Mouse (Mus musculus) layer of hippocampus, adult 18-20 months (tissue): ENCODE results near the gene App. TPM values are rescaled to one million over a fixed set of nuclear protein-coding genes. Genes with fewer than 3 reads are reported as not detected.

Source experiments
- DNase-seq, 2 experiments: peaks; one replicate each; pipeline ENCODE4 v3.0.0; 2022; ENCODE audit warnings: low spot score in 2 of 2
- total RNA-seq, 2 experiments: library from RNA; stranded (reverse); gene quantifications; 2 replicates each; pipeline ENCODE4 v1.2.3; 2021

Gene App
- total RNA-seq, 2 experiments from 2014 or later = 1,310 to 1,337 TPM

DNA sequence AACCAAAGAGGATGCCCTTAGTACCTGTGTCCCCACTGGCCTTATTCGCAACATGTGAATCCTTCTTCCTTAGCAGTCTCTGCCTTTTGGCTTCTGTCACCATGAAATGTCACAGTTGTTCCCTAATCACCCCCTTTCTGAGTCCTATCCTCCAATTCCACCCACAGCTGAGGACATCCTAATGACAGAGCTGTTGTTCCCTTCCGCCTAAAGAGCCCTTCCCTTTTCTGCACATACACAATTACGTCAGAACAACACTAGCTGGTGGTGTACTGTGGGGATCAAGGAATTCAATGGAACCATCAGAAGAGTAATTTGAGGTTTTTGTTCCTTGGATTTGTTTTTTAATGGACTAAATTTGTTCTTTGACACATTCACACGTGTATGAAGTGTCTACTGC is 48.9 kb downstream of the App start:
- no peak for DNase-seq

DNA sequence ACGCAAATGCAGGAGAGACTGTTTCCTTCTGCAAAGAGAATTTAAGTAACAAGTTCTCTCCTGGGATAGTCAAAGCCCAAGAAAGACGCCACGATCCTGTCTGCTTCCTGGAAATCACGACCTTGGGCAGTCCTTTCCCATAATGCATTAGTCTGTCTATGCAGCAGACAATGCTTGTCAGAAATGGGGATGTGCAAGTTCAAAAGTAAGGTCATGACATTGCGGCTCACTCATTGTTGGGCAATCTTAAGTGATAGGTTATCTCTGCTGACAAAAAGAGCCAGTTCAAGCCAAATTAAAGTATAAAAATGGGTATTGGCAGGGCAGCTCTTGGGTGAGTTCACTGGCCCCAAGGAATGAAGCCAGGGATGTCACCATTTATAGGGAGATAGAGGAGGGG is 51.6 kb downstream of the App start:
- DNase-seq = no peak

DNA sequence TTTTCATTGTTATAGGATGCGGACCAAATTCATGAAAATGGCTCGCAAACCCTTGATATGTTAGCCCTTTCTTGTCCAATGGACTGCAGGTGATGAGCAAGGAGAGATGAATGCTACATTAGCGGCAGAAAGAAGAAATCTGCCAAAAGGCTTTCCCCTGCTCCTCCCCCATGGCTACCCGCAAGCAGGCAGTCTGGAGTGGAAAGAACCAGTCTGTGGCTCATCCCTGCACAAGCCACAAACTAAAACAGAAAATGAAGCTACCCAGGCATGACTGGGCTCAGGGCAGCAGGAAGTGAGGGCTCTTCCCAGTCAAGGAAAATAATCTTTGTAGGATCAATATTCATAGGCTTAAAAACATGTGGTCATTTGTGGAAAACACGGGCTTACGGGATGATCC is 54.6 kb downstream of the App start:
- no peak for DNase-seq

DNA sequence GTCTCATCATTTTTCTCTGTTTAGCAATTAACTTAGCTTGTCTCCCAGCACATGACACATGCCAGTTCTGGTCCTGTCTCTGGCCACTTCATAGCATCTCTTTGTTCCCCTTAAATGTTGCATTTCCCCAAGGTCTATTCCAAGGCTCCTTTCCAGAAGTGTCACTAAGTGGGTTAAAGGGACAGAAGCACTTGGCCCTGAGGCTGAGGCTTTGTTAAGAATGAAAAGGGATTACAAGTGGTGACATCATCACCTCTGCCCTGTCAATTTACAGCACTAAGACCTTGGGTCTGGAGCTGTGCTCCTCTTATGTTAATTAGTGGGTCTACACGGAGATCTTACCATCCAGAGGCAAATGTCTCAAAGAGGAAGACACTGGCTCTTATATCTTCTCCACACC is 56.0 kb downstream of the App start:
- DNase-seq = no peak

DNA sequence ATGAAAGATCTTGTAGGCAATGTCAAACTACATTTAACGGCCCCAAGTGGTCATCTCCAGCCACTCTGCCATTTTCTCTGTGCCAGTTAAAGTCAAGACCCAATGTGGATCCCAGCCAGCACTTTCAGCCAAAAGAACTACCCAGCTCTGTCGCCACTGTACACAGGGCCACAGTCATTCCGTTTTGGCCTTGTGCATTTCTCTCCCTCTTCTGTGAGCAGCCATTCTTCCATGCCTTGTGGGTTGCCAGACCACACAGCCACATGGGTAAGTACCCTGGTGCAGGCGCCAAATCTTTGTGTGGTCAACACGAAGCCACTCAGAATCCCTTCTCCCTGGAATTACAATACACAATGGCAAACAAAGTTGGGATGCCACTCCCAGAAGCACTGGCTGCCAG is 57.7 kb downstream of the App start:
- peak in 1 of 2 experiments; percentile 52 for DNase-seq

DNA sequence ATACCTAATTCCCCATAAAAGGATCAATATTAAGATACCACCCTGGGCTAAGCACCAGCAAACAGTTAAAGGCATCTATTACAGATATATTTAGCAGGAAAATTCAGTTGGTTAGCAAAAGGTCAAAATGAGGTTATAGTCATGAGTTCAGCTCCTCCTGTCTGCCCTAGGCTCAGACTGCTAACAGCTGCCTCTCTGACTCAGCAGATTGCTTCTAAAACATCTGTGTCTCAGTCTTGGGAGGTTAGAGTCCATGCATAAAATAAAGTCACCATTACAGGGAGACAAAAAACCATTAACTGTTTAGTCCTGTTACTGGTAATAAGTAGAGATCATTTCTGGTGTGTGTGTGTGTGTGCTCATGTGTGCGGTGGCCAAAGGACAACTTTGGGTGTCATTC is 58.8 kb downstream of the App start:
- DNase-seq = no peak

DNA sequence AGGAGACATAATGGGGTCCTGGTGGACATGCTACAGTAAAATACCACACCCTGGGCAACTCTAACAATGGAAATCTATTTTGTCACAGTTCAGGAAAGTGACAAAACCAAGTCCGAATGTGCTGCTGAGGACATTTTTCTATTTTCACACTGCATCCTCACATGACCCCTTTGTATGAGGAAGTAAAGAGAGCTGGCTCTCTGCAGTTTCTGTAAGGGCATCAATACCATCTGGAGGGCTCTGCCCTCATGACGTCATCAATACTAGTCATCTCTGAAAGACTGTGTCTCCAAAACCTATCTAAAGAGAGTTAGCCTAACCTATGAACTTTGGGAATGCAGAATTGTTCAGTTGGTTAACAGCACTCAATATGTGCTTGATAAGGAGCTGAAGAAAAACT is 59.6 kb downstream of the App start:
- DNase-seq = no peak

DNA sequence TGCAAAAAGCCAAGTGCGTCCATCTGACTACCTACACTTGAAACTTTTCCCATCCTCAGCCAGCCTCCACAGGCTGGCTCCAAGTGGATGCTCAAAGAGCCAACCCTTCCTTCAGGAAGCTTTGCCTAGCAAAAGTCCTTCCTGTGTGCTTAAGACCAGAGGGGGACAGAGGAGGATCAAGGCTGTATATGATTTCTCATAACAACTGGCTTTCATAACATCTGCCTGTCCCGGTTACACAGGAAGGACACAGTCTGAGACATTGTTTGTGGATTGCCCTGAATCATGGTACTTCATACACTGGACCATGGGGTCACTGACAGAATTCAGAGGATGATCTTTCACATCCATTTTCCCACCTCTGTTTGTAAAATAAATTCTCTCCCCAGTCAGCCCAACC is 61.3 kb downstream of the App start:
- DNase-seq = no peak

DNA sequence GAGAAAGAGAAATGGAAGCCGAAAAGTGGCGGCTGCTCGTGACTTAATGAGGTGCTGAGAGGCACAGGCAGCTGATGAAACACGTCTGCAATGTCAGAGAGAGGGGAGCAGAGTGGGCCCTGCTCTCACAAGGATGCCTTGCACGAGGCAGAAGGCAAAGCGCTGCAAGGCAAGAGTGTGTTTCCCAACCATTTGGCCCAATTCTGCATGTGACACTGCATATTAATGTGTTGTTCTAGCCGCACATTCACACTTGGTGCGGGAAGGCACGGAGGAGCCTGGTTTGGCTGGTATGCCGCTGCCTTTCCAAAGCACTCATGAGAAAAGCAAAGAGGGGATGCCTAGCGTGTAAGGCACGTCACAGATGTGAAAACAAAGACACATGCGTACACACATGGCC is 63.1 kb downstream of the App start:
- DNase-seq = peak in 1 of 2 experiments; percentile 62

DNA sequence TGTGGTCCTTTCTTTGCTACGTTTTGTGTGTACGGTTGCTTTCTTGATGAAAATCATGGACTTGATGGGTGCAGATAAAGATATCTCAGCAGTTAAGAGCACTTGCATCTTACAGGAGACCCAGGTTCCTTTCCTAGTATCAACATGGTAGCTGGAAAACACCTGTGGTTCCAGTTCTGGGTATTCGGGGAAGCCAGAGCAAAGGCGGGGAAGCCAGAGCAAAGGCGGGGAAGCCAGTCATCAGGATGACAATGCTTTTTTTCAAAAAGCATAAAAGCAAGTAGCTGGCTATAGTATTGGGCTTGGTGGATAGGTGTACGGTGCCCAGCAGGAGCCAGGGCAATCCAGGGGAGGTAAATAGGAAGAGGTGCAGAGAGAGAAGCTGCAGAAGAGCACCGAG is 65.1 kb downstream of the App start:
- DNase-seq = no peak

DNA sequence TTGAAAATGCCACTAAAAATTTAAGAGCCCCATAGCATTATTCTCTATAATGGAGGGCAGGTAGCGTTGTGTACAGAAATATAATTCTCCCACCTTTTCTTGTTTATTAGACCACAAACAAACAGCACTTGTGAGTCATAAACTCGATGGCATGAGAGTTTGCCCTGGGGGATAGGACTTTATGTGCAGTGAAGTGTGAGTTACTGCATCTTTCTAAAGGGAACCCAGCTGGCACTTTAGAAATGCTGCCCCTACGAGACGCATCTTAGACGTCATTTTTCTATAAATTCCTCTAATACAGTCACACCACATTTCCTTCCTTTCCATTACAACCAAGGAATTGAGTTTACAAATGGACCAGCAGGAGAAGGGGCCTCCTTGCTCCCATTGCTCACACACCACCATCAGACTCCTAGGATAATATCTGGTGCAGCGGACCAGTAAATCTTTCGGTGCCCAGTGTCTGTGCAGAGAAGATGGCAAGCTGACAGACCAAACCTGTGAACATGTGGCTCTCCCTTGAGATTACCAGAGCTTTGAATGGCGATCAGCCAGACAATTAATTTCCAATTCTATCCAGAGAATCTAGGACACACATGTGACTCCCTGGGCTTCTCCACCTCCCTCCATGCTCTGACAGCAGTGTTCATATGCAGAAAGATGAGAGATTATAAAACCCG is 66.8 kb downstream of the App start:
- DNase-seq = no peak

DNA sequence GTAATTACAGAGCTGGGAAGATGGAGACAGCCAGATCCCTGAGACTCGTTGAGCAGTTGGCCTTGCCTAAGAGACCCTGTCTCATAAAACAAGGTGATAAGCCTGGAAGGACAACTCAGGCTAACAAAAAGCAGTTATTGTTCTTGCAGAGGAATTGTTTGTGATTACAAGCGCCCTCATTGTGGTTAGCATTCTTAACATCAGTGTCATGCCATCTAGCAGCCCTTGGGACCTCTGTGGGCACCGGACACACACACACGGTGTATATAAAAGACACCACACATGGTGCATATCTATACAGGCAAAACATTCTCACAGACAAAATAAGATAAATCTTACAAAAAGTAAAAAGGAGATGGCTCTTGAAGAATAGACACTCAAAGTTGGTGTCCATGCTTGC is 68.0 kb downstream of the App start:
- no peak for DNase-seq

DNA sequence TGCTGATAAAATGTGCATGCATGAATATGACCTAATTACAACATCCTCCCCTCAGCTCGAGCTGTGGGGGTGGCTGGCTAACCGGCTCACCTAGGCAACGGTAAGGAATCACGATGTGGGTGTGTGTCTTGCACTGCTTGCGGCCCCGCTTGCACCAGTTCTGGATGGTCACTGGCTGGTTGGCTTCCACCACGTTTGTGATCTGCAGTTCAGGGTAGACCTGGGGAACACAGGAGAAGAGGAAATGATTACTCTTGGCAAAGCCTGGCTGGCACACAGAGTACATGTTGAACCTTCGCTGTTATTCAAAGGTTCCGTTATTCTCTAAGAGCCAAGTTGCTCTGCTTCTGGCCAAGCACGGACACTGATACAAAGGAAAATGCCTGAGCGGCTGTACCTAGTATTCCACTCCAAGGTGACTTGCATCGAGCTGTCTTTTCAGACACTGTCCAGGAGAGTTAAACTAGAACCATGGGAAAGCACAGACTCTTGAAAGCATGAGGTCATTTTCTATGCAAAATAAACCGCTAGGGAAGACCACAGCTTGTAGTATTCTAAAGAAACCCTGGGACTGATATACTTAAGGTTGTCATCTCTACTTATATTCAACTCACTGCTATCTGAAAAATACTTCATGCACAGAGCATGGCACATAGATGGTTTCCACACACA is 70.3 kb downstream of the App start:
- no peak for DNase-seq

DNA sequence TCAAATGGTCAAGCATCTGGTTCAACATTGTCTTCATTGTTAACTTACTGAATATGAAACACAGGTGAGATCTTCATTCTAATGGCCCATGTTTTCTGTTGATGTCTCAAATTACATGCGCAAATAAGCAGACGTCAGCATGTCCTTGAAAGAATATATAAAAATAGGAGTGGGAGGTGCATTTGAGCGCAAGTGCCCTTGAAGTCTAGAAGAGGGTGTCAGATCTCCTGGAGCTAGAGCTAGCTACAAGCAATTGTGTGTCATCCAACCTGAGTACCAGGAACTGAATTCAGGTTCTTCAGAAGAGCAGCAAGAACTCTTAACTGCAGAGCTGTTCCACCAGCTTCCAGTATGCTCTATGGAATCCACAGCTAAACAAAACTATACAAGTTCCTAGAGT is 72.0 kb downstream of the App start:
- no peak for DNase-seq

DNA sequence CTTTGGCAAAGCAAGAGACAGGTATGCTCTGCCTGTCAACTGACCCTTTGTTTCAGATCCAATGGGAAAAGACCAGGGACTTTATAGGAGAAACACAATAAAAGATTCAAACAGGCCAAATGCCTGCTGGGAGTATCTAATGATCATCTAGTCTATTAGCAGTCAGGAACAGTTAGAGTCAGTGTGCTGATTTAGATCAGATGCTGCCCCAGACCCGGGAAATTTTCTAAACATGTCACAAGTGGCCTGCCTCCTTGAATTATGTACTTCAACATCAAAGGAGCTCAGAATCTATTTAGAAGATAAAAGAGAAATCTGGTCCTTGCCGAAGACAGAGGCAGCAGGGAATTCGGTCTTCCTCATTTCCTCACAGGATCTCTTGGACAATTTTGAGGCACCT is 72.8 kb downstream of the App start:
- DNase-seq = no peak

DNA sequence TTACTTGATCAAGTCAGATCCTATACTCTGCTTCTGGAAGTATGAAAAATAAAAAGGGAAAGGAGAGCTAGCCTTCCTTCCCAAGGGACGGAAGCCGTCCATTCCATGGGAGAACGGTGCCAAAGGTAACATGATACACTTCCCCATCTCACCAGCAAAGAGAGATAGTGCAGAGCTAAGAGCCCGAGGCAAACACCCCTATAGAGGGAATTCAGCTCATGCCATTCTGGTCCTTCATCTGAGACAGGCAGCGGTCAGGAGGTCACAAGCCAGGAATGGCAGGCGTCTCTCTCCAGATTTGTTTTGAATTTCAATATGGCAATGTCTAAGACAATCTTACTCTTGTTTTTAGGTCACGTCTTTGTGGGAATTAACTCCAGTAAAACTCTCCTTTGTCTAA is 74.1 kb downstream of the App start:
- no peak for DNase-seq

DNA sequence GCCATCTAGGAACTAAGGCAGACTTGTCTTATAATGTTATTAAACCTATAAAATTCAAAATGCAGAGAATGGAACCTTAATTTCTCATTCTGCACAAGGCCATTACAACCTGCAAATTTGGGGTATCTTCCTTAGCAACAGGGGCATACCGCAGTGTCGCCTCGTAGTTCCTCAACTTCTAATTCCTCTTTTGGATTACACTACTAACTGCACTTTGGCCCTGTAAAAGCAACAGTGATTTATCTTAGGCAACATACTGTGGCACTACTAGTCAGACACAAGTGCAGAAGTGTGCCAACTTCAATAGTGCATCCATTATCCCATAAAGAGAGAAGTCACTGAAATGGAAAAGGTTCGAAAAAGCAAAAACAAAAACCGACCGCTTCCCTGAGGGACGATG is 74.5 kb downstream of the App start:
- no peak for DNase-seq

DNA sequence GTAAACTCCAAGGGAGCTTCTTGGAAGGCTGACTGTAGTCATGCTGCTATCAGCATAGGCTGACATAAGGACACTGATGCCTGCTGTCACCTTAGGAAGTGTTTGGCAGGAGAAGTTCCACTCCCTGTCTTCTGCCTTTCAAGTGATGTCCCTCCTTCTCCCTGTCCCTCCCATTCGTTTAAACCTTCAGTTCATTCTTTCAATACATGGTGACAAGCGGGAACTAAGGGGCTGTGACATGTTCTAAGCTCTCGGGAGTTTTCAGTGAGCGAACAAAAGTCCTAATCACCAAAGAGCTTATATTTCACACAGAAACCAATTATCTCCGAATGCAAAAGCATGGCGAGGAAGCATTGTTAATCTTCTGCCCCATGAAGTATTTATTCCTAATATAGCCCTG is 77.2 kb downstream of the App start:
- DNase-seq = no peak

DNA sequence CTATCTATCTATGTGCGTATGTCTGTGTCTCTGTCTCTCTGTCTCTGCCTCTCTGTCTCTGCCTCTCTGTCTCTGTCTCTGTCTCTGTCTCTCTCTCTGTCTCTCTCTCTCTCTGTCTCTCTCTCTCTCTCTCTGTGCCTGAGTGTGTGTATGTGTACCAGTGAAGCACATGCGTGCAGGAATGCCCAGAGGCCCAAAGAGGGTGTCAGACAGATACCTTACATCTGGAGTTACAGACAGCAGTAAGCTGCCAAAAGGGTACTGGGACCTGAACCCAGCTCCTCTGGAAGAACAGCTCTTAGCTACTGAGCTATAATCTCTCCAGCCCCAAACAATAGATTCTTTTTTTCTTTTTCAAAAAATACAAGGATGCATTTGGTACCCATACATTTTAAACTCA is 77.6 kb downstream of the App start:
- DNase-seq = no peak

DNA sequence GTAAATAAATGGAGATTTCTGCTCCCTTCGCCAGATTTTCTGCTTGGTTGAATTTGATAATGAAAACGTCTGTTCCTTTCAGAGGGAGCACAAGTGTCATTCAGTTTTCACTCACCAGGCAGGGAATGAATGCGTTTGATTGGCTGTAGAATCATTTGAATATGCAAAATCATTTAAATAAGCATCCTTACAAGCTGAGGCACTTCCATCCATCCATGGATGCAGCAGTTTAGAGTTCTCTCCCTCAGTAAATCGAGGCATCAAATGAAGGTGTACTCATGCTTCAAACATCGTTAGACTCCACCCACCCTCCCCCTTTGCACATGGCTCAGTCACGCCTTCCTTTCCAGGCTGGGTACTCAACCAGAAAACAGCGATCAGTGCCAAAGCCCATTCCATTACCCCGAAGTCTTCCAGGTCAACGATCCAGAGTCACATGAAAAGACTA is 80.9 kb downstream of the App start:
- no peak for DNase-seq

DNA sequence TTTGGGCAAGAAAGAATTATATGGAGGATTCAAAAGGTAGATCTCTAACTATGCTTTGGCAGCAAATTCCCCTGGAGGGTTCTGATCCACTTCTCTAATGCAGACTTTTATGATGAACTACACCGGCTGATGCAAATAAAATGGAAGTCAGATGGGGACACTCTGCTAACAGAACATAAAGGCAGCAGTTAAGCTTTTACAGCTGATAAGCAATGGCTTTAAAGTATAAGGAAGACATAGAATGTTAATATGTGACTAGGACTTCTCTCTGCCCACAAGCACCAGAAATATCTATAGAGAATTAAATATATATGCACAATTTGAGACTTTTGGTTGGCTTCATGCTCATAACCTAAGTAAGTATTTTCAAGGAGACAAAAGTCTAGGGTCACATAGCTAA is 81.4 kb downstream of the App start:
- DNase-seq = no peak

DNA sequence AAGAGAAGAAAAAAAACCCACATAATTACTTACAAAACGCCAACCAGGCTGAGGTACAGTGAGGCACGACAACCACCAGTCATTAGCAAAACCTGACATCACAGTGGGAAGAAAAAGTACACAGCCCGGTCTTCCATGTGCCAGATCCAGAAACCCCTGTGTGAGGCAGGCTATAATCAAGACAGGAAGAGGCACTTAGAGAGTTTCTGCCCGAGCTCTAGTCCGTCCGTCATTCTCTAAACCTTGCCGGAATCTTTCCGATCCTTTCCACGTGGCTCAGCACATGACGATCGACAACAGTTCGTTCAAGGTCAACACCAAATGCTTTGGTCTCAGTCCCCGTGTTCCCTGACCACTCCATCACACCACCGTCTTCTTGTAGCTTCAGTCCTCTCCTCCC is 82.6 kb downstream of the App start:
- no peak for DNase-seq

DNA sequence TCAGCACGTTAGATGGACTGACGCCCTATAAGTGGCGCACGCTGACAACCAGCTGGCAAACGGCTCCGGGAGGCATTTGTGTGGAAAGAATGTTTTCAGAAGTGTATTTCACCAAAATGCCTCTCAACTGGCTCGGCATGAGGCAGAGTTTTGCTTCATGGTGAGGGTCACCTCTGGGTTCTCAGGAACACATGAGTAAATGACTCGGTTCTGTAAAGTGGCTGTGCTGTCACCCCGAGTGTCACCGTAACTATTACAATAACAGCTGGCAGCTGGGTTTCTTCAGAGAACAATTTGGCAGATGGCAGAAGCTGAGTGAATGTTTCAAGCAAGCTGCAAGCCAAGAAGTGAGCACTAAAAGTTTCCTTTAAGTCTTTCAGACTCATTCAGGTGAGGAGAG is 85.4 kb downstream of the App start:
- DNase-seq = no peak
